Mouse (Mus musculus) B cell, adult 67 days (primary cell): ENCODE results near the gene Nudt2. TPM values are rescaled to one million over a fixed set of nuclear protein-coding genes. Genes with fewer than 3 reads are reported as not detected.

Source experiments
- total RNA-seq, 2 experiments: library from RNA; stranded (reverse); gene quantifications; 4 replicates each; pipeline ENCODE4 v1.2.4; 2023

The Nudt2 gene
- total RNA-seq: 1 to 10 TPM; 4.0 to 9.0 TPM

GRCm38 (mm10) chr4:41464345-41465286 is at the start of gene Nudt2, which contains the start of gene Kif24:
Gene Nudt2, plus strand, starts transcription at chr4:41465151.
Gene Kif24, minus strand, starts transcription at chr4:41464887.

DNA sequence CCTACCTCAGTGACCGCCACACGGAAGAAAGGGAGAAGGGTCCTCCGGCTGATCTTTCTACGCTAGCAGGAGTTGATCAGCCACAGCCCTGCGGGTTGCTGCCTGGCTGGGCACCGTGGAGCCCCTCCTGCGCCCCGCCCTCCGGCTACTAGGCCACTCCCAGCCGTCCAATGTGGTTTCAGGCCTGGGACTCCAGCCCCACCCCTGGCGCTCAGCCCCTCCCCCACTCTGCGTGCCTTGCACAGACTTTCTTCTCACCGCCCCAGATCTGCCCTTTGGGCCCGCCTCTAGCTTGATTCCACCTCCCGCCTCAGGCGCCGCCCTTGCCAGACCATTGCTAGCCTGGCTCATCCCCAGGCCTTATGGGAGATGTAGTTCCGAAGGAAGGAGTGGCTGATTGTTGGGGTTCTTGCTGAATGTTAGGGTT is 38.0 kb downstream of the Nudt2 start, which contains the start of gene AI464131:
AI464131 (minus strand) TSS at position 91 of the 427 bp plus-strand sequence.

DNA sequence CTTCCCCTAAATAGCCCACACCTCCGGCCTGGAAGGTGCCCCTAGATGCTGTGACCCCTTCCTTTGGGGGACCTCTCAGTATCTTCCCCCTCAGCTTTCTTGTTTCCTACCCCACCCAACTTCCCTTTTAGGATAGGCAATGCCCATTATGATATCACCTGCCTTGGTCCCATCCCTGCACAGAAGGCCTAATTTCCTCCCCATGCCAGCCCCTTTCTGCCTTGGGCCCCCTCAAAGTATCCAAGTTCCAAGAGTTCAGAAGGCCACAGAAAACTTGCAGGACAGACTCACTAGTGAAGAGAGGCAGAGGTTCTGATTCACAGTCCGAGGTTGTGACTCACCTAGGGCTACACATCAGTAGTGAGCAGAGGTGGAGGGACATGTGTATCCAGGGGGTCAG is 52.3 kb downstream of the Nudt2 start, which contains the start of gene 1110017D15Rik:
1110017D15Rik (minus strand) TSS at position 101 of the 400 bp plus-strand sequence.

Other genes with a start within 250 kb of the Nudt2 start
- 10 to 100 TPM; 51.0 to 61.7 TPM for gene Ubap2, start 190.0 kb upstream of the Nudt2 start, total RNA-seq
- gene Dcaf12, start 150.3 kb upstream of the Nudt2 start, total RNA-seq: 10 to 100 TPM; 52.6 to 56.7 TPM
- 10 to 100 TPM; 49.9 to 58.5 TPM for gene Ubap1, start 116.2 kb upstream of the Nudt2 start, total RNA-seq
- gene Kif24, start 264 bp upstream of the Nudt2 start, total RNA-seq: 1 to 10 TPM; 4.0 to 4.8 TPM
- gene AI464131, start 37.9 kb downstream of the Nudt2 start, total RNA-seq: not detected
- under 1 TPM in 1 of 2 experiments, not detected in 1; 0.99 TPM for gene 1110017D15Rik, start 52.2 kb downstream of the Nudt2 start, total RNA-seq
- gene Fam219a, start 104.4 kb downstream of the Nudt2 start, total RNA-seq: 10 to 100 TPM; 12.2 to 12.6 TPM
- not detected for gene Dnaic1, start 104.6 kb downstream of the Nudt2 start, total RNA-seq
- not detected for gene Enho, start 175.2 kb downstream of the Nudt2 start, total RNA-seq
- not detected for gene Cntfr, start 231.9 kb downstream of the Nudt2 start, total RNA-seq
- 10 to 100 TPM; 12.5 to 32.1 TPM for gene Il11ra1, start 234.8 kb downstream of the Nudt2 start, total RNA-seq
- 10 to 100 TPM; 29.2 to 38.9 TPM for gene Rpp25l, start 248.4 kb downstream of the Nudt2 start, total RNA-seq